Mouse (Mus musculus) erythroid progenitor cell, adult 5-6 weeks (primary cell): ENCODE data around the gene Rpp25l. TPM values are rescaled to one million over a fixed set of nuclear protein-coding genes. Genes with fewer than 3 reads are reported as not detected.
A peak's percentile ranks its signal among the peaks of the same experiment; 100 is the strongest.
"Not testable (repeated sequence)": the region's sequence is repeated elsewhere in the genome, so short reads cannot be mapped to it uniquely, and the experiment has no call there.

Source experiments
- ATAC-seq: replicated peaks from 2 replicates; pipeline ENCODE4 v1.8.0; 2016; ENCODE audit warnings: moderate number of reproducible peaks, mild to moderate bottlenecking, moderate TSS enrichment, inconsistent platforms; ENCODE audit not compliant: poor library complexity, low FRiP score, severe bottlenecking
- total RNA-seq, 2 experiments: library from RNA; stranded (forward) in 1 of 2; stranded (reverse) in 1 of 2; fragments of 150-400 nt in 1 of 2; fragments of 186-747, 209-891 nt in 1 of 2; gene quantifications; 2 replicates each; pipeline versions ENCODE4 v1.2.3 to v1.2.4; 2015 to 2017; ENCODE audit warnings: low replicate concordance in 2 of 2

Rpp25l gene
- total RNA-seq, 2 experiments from 2014 or later = 2.9 to 22.6 TPM

DNA sequence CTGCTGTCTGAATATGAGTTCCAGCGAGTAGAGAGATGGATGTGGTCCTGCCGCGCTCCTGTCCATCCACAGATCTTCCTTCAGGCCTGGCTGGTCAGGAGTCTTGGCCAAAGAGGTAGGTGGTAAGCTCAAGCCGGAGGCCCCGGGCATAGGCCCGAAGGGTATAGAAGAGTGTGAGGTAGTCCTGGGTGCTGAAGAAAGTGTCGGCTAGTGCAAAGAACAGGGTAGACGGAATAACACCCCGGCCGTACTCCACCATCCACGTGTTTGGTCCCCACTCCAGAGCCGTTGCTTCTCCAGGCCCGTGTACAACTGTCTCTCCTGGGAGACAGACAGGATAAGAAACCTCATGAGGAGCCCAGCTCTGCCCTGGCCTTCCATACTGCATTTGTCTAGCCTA, 25.9 kb upstream of the Rpp25l start:
- no peak for ATAC-seq

GRCm38 (mm10) chr4:41738256-41738603, 24.9 kb upstream of the Rpp25l start:
- ATAC-seq = no peak

DNA sequence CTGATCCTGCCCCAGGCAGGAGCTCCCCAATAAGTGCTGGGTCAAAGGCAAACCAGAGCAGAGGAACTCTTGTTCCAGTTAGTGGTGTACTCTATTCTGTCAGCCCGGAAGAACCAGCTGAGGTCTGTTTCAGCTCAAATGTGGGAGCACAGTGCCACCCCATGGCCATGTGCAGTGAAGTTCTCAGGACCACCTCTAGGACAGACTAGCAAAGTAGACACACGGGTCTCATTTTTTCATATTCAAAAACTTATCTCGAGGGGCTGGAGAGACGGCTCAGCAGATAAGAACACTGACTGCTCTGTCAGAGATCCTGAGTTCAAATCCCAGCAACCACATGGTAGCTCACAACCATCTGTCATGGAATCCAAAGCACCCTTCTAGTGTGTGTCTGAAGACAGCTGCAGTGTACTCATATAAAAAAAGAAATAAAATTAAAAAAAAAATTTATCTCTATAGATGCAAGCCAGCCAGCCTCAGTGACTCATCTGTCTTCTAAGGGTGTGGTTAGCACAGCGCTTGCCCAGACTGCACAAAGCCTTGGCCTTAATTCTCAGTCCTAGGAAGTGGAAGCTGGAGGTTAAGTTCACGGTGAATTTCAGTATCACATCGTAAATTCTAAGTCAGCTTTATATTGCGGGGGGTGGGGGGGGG, 24.4 kb upstream of the Rpp25l start:
- no peak for ATAC-seq

- ATAC-seq = no peak
Observed at GRCm38 (mm10) chr4:41731052-41731765, 17.9 kb upstream of the Rpp25l start, which contains the start of gene Arid3c. Gene Arid3c (minus strand): TSS chr4:41731142.

- no peak for ATAC-seq
Observed at GRCm38 (mm10) chr4:41726826-41727621, 13.7 kb upstream of the Rpp25l start.

GRCm38 (mm10) chr4:41722918-41723351, 9.6 kb upstream of the Rpp25l start, which contains the start of gene Dctn3:
Gene Dctn3 (minus strand): TSS chr4:41723170.
- ATAC-seq = peak; percentile 99

DNA sequence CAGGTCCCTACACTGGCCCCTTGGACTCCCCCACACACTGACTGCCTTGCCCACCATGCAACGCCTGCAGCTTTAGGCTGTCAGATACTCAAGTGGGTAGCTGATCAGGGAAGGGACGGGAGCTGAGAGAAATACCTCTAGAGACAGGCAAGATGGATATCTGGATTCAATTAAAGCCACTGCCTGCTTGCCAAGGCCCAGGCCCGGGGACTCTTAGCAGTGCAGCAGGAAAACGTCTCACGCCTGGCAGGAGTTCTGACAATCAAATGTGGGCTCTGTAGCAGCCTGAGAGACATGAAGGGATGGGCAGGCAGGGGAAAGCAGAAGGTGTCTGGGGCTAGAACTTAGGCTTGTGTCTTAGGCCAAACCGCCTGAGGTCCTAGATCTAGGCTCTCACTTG, 3.5 kb upstream of the Rpp25l start:
- ATAC-seq = no peak

DNA sequence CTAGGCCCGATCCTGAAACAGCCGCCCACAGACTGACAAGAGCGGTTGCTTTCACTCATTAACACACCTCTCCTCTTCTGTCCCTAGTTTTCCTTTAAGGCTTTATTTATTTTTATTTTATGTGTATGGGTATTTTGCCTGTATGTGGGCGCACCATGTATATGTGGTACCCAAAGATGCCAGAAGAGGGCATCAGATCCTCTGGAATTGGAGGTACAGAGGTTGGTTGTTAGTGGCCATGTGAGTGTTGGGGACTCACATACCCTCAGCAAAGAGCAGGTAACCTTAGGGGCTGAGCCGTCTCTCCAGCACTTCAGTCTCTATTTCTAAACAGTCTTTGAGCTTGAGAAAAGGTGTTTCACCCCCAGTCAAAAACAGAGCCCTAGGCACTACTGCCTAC, 2.3 kb upstream of the Rpp25l start:
- no peak for ATAC-seq

GRCm38 (mm10) chr4:41715082-41715481, 1.7 kb upstream of the Rpp25l start:
- ATAC-seq = no peak

DNA sequence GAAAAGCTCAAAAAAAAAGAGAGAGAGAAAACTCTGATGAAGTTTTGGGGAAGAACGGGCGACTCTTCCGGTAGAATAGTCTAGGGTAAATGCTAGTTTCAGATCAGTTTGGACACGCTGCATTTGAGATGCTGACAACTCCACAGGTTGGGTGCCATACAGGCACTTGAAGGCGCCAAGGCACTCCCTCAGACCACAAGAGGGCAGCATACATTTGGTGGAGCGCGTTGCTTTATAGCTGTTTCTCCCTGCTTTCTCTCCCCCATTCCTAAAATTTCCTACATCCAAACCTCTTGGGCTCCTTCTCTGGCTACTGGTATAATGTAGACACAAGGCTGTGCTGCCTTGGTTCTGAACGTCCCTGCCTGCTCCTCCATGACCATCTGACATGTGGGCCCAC, 942 bp upstream of the Rpp25l start:
- peak; percentile 55 for ATAC-seq

DNA sequence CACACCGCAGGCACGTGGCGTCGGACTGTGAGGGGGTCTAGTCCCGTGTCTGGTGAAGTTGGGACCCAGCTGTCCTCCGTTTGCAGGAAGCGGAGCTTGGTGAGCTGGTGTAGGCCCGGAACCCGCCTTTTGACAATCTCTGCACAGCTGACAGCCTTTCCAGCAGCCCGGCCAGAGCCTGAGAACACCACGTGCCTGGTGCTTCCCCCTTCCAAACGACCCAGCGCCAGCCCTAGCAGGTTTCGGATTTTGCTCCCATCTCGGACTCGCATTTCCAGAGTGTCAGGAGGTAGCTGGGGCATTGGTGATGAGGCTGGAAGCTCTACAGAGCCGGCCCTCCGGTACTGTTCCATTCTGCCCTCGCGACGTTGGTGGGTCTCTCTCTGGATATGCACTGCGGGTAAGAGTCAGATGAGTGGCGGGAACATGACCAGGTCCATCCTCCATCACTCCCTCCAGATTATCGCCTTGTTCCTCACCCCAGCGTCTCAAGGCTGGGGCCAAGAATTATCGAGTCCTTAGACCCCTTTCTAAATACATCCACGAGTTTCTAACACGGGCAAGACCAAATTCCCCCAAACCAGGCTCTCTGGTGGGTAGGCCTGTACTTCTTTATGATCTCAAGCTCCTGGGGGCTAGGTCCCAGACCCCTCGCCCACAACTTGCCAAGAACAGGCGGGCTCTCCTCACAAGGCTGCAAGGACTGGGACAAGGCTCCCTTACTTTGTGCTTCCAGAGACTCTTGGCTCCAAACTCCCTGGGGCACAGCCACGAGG, 725 bp downstream of the Rpp25l start:
- peak; percentile 56 for ATAC-seq

- no peak for ATAC-seq
Observed at GRCm38 (mm10) chr4:41711705-41712375, 1.5 kb downstream of the Rpp25l start.

DNA sequence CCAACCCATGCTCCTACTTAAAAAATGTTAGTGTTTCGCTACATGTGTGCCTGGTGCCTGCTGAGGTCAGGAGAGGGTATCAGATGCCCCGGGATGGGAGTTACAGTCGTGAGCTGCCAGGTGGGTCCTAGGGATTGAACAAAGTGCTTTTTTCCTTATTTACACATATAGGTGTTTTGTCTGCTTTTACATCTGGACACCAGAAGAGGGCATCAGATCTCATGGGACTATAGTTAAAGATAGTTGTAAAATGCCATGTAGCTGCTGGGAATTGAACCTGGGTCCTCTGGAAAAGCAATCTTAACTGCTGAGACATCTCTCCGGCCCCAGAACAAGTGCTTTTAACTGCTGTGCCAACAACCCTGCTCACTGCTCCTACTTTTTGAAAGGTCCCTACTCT, 3.1 kb downstream of the Rpp25l start:
- ATAC-seq = no peak

DNA sequence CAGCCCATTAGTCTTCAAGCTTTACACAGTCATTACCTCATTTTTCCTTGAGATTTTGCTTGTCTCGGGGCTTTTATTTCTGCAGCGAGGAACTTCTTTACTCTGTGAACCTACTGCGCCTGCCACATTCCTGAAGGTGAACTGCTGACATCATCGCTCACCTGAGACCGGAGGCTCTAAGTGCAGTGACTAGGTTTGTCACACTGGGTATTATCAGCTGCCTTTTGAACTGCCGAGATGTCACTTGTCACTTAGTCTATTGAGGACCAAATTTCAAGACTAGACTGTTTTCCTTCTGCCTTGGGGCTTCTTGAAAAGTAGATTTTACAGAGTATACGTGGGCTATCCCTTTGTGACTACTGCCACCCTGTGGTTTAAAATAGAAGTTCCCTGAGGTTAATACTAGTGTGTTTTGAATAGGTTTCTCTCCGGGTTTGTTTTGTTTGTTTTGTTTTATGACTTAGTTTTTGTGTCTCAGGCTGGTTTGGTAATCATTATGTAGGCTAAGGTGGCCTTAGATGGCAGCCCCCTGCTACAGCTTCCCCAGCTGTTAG, 5.1 kb downstream of the Rpp25l start:
- no peak for ATAC-seq

- peak; percentile 76; the same call in 1 of the 2 replicates for ATAC-seq
Observed at GRCm38 (mm10) chr4:41707011-41707535, 6.3 kb downstream of the Rpp25l start.

- ATAC-seq = no peak
Observed at GRCm38 (mm10) chr4:41705922-41706754, 7.2 kb downstream of the Rpp25l start.

DNA sequence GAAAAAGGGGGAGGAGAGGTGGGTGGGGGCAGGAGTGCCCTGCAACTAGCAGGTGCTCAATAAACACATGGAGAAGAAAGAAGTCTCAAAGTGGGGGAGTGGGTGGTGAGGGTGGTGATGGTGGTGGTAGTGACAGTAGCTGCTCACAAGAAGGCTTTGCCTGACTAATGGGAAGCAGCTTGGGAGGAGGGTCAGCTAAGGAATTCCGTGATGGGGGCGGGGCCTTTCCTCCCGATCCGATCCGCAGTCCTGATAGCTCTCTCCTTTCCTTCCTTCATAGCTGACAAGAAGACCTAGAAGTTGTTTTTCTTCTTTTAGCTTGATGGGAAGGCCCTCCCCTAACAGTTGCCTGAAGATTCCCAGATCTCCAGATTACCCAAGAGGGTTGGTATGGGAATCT, 8.7 kb downstream of the Rpp25l start:
- ATAC-seq = no peak

DNA sequence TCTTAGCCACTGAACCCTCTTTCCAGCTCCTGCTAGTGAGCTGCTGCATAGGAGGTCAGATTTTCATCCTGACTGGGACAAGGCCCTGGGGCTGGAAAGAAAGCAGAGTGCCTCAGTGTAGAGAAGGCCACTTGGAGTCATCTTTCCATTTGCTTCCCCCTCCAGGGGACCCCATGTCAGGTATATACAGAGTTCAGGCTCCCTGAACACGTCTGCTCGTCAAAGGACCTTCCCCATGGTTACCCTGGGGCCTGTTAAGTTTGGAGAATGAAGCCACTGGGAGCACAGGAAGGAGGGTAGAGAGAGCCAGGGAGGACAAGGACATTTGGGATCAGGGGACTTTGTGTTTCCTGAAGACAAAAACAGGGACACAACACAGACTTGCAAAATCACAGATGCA, 11.1 kb downstream of the Rpp25l start:
- ATAC-seq = not testable (repeated sequence)
